Mouse (Mus musculus) urinary bladder, postnatal 36 days (tissue): ENCODE measurements at regions not wholly inside any gene's neighbourhood (a gene's known extent, or its start where the extent isn't known, plus 50 kb on each side); places are given as distances from the start of the nearest gene placed in this dataset.

Source experiments
- DNase-seq, 2 experiments: peaks; one replicate each; pipeline ENCODE4 v3.0.0; 2022; ENCODE audit warnings: low spot score in 2 of 2, mixed read lengths in 1 of 2

- no peak for DNase-seq
Observed at GRCm38 (mm10) chr15:61770721-61771542, 848.1 kb upstream of the A1bg start.

DNA sequence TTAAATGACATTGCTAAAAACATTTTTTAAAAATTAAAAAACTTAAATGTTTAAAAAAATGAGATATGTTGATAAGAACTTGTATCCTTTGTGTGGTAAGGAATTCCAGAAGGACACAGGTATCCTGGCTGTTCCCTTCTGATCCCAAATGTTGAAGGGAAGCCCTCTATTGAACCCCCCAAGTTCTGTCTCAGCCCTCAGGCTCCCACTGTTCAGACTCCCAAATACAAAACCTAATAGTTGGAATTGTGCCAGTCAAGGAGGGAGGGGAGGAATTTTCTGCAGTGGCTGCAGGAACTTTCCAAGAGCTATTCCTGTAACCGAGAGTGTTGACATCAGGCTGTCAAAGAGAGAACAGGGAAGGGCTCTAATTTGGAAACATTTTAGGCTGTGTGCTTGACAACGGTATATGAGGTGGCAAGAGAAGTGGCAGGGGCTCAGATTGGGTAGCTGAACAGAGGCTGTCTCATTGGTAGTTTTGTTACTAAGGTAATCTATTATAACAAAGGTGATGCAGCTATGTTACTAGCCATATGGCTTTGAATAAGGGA, 843.8 kb upstream of the A1bg start:
- DNase-seq = no peak

DNA sequence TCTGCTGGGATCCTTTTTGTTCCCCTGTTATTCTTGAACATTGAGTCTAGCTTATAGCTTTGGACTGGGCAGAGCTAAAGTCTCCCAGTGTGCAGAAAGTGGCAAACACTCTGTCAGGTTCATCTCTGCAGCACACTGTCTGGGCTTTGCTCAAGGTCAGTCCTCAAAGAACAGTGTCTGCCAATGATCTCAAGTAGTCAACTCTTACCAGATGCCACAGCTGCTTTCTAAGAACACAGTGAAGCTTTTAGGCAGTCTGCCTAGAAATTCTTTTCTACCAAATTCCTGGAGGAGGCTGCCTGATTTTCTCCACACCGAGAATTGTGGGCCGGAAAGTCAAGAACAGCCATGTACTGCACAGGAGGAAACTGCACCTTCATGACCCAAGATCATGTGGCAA, 831.0 kb upstream of the A1bg start:
- no peak for DNase-seq

- DNase-seq = no peak
Observed at GRCm38 (mm10) chr15:61723696-61724095, 800.9 kb upstream of the A1bg start.

DNA sequence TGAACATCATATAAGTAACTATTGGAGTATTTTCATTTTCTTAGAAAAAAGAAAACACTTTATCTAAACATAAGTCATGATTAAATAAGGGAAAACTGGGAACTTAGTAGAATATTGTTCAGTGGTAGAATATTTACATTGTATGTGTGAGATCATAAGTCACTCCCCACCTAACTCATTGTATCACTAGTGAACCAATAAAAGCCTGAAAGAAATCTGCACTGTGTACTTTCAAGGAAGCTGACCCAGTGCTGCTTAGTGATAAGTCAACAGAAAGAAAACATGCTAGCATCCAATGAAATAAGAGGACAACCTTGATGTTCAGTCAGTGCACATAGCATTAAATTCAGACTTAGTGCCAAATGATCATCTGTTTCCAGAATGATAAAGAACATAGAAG, 795.7 kb upstream of the A1bg start:
- DNase-seq = no peak

DNA sequence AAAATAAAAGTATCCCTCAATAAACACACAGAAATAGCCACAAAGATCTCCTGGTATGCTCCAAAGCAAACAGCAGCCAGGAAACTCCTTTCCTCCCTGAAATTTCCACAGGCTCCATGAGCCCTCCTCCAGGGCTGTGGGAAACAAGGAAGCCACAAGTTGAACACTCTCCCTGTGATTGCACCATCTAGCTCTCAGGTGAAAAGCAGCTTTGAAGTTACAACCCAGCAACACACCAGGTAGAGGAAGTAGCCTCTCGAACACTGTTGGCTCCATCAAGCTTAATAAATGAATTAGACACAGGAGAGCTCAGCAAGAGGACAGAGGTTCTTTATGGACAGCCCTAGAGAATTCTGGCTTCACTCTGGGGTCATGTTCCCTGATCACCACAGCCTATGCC, 794.4 kb upstream of the A1bg start:
- DNase-seq = no peak

- no peak for DNase-seq
Observed at GRCm38 (mm10) chr15:61713953-61714352, 791.1 kb upstream of the A1bg start.

- no peak for DNase-seq
Observed at GRCm38 (mm10) chr15:61708928-61709327, 786.1 kb upstream of the A1bg start.

DNA sequence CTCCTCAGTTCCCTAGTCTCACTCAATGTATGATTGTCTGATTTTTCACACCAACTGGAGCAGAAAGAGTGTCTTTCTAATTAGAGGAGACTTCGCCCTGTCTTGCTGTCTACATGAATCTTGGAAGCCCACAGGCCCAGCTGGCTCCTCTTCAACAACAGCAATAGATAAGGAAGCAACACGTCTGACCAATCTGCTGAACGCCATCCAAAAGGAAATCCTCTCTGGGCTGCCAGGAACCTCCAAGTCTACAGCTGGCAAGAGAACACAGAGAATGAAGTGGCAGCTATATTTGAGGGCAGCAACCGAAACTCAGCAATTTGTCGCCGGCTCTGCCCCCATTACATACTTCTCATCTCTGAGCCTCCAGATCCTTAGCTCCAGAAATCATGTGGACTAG, 785.1 kb upstream of the A1bg start:
- DNase-seq = peak in 1 of 2 experiments; percentile 10

DNA sequence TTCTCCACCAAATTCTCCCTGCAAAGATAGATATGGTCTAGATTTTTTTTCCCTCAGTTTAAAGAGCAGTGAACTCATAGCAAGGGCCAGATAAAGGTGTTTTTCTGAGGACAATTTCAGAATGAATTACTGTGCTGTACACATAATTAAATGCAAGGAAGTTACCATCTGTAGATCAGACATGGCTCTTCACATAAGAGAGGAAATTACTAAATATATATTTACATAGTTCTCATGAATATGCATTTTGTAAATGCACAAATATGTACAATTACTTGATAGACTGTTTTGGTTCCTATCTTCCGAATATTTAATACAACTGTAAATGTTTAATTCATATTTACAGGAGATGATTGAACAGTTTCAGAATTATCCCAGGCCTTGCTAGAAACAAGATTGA, 769.9 kb upstream of the A1bg start:
- DNase-seq = no peak

- no peak for DNase-seq
Observed at GRCm38 (mm10) chr15:61690425-61690824, 767.6 kb upstream of the A1bg start.

DNA sequence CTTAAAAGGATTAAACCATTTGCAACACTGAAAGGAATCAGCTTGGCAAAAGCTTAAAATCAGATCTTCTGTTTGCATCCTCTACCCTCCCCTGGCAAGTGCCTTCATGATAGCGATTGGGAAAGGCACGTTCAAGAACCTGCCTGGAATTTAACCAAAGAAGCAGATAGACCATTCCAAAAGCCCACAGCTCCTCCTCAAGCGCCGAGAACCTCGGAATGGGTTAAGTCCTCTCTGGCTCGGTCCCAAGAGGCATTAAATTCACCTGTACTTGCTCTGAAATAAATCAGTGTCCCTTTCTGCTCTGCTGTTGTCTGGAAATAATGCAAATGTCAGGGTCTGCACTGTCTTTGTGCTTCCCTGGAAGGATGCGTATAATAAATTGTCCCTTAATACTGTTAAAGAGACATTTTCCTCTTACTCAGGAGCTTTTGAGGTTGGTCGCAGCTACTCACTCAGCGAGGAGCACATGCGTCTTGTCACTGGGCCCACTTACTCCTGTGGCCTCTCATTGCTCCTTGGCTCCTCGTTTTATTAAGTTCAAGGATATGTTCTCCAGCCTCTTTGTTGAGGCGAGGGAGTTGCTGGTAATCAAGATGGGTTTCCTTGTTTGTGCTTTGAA, 767.1 kb upstream of the A1bg start:
- DNase-seq = no peak

DNA sequence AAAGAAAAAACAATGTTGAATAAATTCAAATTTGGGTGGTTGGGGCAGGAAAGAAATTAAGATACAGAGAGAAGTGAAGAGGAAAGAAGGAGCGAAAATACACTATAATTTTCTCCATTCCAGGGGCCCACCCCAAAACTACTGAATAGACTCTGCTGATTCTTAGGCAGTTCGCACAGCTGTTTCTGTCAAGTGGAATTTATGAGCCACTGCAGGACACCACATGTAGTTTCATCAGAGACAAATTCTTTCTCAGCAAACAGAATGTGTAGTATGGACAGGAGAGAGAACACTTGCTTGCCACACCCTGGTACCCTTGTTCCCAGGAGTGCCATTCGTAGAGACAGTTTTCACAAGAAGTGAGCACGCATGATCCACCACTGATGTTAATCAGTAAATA, 760.2 kb upstream of the A1bg start:
- DNase-seq = no peak

GRCm38 (mm10) chr15:61670556-61670955, 747.7 kb upstream of the A1bg start:
- DNase-seq = no peak

GRCm38 (mm10) chr15:61660581-61660980, 737.8 kb upstream of the A1bg start:
- DNase-seq = no peak

DNA sequence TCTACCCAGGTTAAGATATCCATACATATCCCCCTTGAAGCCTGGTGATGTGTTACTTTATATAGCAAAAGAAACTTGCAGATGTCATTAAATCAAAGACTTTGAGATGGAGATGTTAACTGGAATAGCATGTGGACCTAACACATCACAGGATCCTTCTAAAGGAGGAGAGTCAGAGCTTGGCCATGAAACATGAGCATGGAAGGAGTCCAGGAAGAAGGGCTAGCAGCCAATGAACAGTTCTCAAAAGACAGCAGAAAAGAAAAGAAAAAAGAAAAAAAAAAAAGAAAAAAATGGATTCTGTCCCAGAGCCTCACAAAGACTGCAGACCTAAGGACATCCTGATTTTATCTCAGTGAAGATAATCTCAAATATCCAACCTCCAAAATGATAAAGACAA, 734.1 kb upstream of the A1bg start:
- peak in 1 of 2 experiments; percentile 16 for DNase-seq

DNA sequence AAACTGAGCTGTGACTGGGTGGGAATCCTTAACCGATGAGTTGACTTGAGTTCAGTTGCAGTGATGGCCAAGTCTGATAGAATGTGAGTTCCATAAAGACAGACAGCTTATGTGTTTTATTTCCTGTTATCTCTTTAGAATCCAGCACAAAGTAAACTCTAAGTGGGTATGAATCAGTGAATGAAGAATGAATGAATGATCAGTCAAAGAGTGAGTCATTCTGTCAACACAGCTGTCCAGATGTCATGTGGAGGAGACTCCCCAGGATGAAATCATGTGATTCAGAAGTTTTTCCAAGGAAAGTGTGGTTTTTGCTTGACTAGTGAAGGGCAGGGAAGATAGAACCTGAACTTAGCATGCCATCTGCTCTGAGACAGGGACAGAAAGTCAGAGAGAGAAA, 732.0 kb upstream of the A1bg start:
- DNase-seq = no peak

DNA sequence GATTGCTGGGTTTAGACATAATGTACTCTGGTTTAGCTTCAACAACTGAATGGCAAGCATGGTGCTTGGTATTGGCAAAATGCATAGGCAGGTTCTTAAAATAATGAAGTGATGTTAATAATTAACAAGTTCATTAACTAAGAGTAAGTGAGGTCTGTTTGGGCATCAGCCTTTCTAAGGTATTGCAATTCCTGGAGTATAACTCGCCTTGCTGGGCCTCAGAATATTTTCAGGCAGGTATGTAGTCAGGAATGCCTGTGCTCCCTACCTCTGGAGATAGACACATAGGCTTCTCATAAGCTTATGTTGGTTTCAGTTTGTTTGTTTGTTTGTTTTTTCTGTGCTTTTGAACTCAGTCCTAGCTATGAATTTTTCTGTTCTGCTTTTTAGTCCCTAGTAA, 731.0 kb upstream of the A1bg start:
- no peak for DNase-seq

DNA sequence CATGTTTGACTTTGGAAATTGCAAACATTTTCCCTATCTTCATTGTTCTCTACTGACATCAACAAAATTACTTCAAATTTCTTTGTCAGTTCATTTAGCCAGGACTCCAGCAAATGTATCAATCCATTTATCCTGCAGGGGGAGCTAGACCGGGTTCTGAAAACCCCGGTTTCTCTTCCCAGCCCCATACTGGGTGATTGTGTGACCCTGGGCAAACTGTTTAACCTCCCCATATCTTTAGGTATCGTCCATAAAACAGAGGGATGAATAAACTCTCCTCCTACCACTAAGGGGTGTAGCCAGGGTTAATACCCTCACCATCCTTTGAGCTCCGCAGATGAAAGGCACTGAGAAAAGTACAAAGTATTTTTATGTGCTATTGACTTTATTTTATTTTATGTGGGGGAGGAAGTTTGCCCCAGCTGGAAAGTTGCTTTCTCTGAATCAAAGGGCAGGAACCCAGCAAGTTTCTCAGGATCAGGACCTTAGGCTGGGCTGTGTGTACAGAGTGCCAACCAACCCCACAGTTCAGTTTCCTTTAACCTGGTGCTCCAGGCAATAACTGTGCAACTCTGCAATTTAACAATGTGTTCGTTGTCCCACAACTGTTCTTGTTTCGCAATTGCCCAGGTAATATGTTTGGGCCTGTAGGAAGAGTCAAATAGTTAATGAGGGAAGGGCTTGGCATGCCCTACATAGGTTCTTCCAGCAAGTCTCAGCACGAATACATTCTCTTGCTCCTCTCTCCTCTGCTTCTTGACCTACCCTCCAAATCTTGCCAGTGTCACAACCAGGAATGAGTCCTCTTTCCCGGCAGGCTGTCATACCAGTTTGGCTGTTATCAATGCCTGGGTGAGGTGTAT, 696.1 kb upstream of the A1bg start:
- DNase-seq = peak; percentile 25 to 43

DNA sequence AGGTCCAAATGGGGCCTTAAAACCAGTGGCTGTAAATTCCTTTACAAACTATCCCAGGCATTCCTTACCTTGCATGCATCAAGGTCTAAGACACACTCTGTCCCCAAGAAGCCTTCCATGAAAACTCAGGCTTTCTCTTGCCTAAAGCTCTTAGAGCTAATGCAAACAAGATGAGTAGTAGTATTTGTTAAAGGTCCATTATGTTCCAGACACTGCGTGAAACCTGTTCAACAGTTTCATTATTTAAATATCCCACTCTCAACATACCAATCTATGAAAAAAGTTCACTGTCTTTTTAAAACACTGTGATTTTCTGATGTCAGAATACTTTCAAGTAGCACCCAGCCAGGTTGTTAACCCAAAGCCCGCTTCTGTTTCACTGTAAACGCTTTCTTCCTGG, 687.9 kb upstream of the A1bg start:
- DNase-seq = no peak

- peak in 1 of 2 experiments; percentile 3 for DNase-seq
Observed at GRCm38 (mm10) chr15:61609656-61610055, 686.8 kb upstream of the A1bg start.

- peak; percentile 10 to 45 for DNase-seq
Observed at GRCm38 (mm10) chr15:61608301-61608731, 685.5 kb upstream of the A1bg start.
